Mouse (Mus musculus) intestine, postnatal 0 days (tissue): ENCODE measurements around the gene Hnrnpa2b1. TPM values are rescaled to one million over a fixed set of nuclear protein-coding genes. Genes with fewer than 3 reads are reported as not detected.

ENCODE experiments used
- ATAC-seq: fragments of 200-750 bp; cut with Nextera tagmentation; 2 replicates; pipeline ENCODE4 v1.8.0; 2017; ENCODE audit warnings: mild to moderate bottlenecking, moderate TSS enrichment, moderate library complexity
- H3K27ac ChIP-seq: fragments of 300-500 bp; sonication (generic); 2 replicates; pipeline ENCODE4 v1.5.1; 2014; ENCODE audit warnings: mild to moderate bottlenecking, low read depth, low read length, moderate library complexity
- H3K27me3 ChIP-seq: fragments of 300-500 bp; sonication (generic); replicated peaks from 2 replicates; pipeline ENCODE4 v1.6.1; 2014; ENCODE audit warnings: low read length, mixed read lengths; ENCODE audit not compliant: control insufficient read depth, insufficient read depth
- H3K36me3 ChIP-seq: fragments of 300-500 bp; sonication (generic); 2 replicates; pipeline ENCODE4 v1.6.1; 2014; ENCODE audit warnings: mild to moderate bottlenecking, moderate library complexity; ENCODE audit not compliant: control insufficient read depth, insufficient read depth
- H3K4me1 ChIP-seq: fragments of 300-500 bp; sonication (generic); replicated peaks from 2 replicates; pipeline ENCODE4 v1.6.1; 2014; ENCODE audit warnings: antibody characterized with exemption, low read length, mixed read lengths; ENCODE audit not compliant: control insufficient read depth, insufficient read depth
- H3K4me2 ChIP-seq: fragments of 300-500 bp; sonication (generic); replicated peaks from 2 replicates; pipeline ENCODE4 v1.6.1; 2014; ENCODE audit warnings: low read depth, mild to moderate bottlenecking, moderate library complexity
- H3K4me3 ChIP-seq: fragments of 300-500 bp; sonication (generic); 2 replicates; pipeline ENCODE4 v1.5.1; 2014; ENCODE audit warnings: low read depth, low read length
- H3K9ac ChIP-seq: fragments of 300-500 bp; sonication (generic); 2 replicates; pipeline ENCODE4 v1.6.1; 2014; ENCODE audit warnings: mild to moderate bottlenecking, low read depth, low read length
- H3K9me3 ChIP-seq: fragments of 300-500 bp; sonication (generic); 2 replicates; pipeline ENCODE4 v1.6.1; 2016; ENCODE audit warnings: mixed run types; ENCODE audit not compliant: control insufficient read depth
- CTCF ChIP-seq: sonication (generic); IDR thresholded peaks from 2 replicates; pipeline ENCODE4 v1.5.1; 2016; ENCODE audit warnings: low read depth, mild to moderate bottlenecking, control low read depth, antibody characterized with exemption, moderate library complexity
- WGBS: fragments of 180-500 bp; shearing (Covaris S2); extraction: QIAGEN DNeasy Blood & Tissue Kit; methylation state at CpG from one replicate; pipeline ENCODE4 v1.1.7; 2014; 5-methylcytosine and 5-hydroxymethylcytosine counted together
- polyA plus RNA-seq: library from polyadenylated mRNA; unstranded; fragments of >200 nt; fragmentation: Nextera tagmentation; extraction: Ambion mirVana; gene quantifications from 2 replicates; pipeline ENCODE4 v1.2.1, GENCODE M21; 2015

Gene Hnrnpa2b1
- polyA plus RNA-seq, 1 experiment from 2014 or later, result 654 TPM

DNA sequence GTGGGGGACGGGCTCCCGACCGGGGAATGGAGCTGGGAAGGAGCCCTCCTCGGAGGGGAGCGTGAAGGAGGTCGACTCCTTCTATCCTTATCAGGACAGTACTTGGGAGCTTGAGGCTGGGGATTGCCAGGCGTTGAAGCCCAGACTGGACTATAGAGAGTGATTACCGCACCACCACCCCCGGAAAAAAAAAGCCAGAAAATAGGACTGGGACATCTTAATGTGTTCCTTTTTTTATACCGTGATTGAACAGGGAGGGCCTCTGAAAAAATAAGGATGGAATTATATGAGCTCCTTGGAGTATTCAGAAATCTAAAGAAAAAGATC is 1.4 kb upstream of the Hnrnpa2b1 start:
- under 1% methylated on average over 10 of the region's 10 CpGs for WGBS
- H3K27ac ChIP-seq, result peak overlapping the region; percentile 97
- peak overlapping the region; percentile 62 for H3K4me2 ChIP-seq
- no peaks in the 10 kb centered on the region for H3K9me3 ChIP-seq
- ATAC-seq, result no peak
- peaks cover 24% of the 10 kb centered on the region for H3K36me3 ChIP-seq
- peak overlapping the region; percentile 89 for H3K4me3 ChIP-seq
- no peak for TF ChIP-seq CTCF
- H3K9ac ChIP-seq, result peak overlapping the region; percentile 73
- no peaks in the 10 kb centered on the region for H3K4me1 ChIP-seq
- H3K27me3 ChIP-seq, result no peaks in the 10 kb centered on the region

- no peaks in the 10 kb centered on the region for H3K9me3 ChIP-seq
- peak within 1 kb of the TSS; percentile 62 for H3K4me2 ChIP-seq
- no peaks in the 10 kb centered on the region for H3K27me3 ChIP-seq
- WGBS, result under 1% methylated on average over 69 of the region's 99 CpGs
- H3K9ac ChIP-seq, result peak within 1 kb of the TSS; percentile 98
- H3K4me3 ChIP-seq, result peak within 1 kb of the TSS; percentile 89
- H3K27ac ChIP-seq, result peak within 1 kb of the TSS; percentile 97
- H3K36me3 ChIP-seq, result peaks cover 25% of the 10 kb centered on the region
- TF ChIP-seq CTCF, result no peak
- H3K4me1 ChIP-seq, result no peaks in the 10 kb centered on the region
- ATAC-seq, result peak; percentile 82
Observed at GRCm38 (mm10) chr6:51470311-51471178, 851 bp upstream of the Hnrnpa2b1 start, which contains the start of gene Cbx3. Gene Cbx3 (plus strand): TSS chr6:51470360.

DNA sequence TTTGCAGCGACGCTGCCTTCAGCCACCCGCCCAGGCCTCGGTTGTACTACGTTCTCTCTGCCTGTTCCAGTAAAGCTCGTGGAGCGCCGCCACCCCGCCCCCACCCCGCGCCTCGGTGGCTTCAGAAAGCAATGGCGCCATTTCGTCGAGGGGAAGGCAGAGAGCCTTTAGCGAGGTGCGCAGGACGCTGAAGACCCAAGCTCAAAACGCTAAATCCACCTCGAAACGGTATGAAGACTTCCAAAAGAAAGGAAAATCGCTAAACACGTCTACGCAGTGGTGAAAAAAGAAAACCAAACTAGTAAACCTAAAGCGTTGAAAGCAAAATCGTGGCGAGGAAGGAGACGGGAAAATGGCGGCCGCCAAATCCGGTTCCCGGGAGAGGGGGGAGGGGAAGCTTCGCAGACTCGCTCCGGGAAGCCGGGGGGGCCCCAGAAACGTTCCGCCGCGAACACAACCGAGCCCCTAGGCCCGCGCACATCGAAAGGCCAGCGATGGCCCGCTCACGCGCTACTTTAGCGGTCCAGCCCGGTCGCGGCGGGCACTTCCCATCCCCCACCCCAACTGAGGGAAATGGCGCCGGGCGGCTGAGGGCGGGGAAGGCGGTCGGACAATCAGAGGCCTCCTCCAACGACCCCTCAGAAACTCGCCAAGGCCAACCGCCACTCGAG is 668 bp downstream of the Hnrnpa2b1 start:
- peak overlapping the region; percentile 98 for H3K9ac ChIP-seq
- H3K9me3 ChIP-seq, result no peaks in the 10 kb centered on the region
- peaks cover 23% of the 10 kb centered on the region for H3K36me3 ChIP-seq
- WGBS, result under 1% methylated on average over 61 of the region's 63 CpGs
- H3K4me1 ChIP-seq, result no peaks in the 10 kb centered on the region
- H3K27me3 ChIP-seq, result no peaks in the 10 kb centered on the region
- peak overlapping the region; percentile 89 for H3K4me3 ChIP-seq
- no peak for TF ChIP-seq CTCF
- peak overlapping the region; percentile 62 for H3K4me2 ChIP-seq
- peak overlapping the region; percentile 97 for H3K27ac ChIP-seq
- peak; percentile 33 for ATAC-seq

DNA sequence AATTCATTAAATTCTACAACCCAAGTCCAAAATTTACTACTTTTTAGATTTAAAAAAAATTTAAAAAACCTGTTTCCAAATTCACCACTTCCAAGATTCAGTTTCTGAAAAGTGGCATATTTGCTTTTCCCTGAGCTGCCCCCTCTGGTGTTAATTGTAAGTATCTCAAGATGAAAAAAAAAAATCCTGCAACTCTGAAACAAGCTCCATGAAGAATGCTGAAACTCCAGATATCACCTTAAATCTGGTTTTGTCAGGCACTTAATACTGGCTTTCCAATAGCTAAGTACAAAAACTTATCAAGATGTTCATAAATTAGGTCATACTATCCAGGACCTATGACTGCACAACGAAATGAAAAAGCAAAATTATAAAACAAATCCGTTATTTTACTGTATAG is 2.0 kb downstream of the Hnrnpa2b1 start:
- under 1% methylated on average over 2 of the region's 2 CpGs for WGBS
- TF ChIP-seq CTCF, result peak; percentile 60
- Histone ChIP-seq H3K27ac (no peak overlapping the region), H3K4me1 (no peaks in the 10 kb centered on the region), H3K9ac (no peak overlapping the region), H3K27me3 (no peaks in the 10 kb centered on the region), H3K36me3 (peaks cover 32% of the 10 kb centered on the region), H3K4me2 (peak overlapping the region; percentile 62), H3K4me3 (peak overlapping the region; percentile 89), H3K9me3 (no peaks in the 10 kb centered on the region)
- no peak for ATAC-seq

- TF ChIP-seq CTCF, result no peak
- no peaks in the 10 kb centered on the region for H3K9me3 ChIP-seq
- no peak; the same call in 1 of the 2 replicates for ATAC-seq
Observed at GRCm38 (mm10) chr6:51460363-51460762, 9.3 kb downstream of the Hnrnpa2b1 start.

GRCm38 (mm10) chr6:51460021-51460360 is 9.7 kb downstream of the Hnrnpa2b1 start:
- Histone ChIP-seq H3K4me1 (no peaks in the 10 kb centered on the region), H3K4me2 (no peak overlapping the region), H3K27me3 (no peaks in the 10 kb centered on the region), H3K9me3 (no peaks in the 10 kb centered on the region), H3K27ac (no peak overlapping the region), H3K4me3 (no peak overlapping the region), H3K9ac (no peak overlapping the region), H3K36me3 (peaks cover 35% of the 10 kb centered on the region)
- no peak for TF ChIP-seq CTCF
- 81% methylated on average over 4 of the region's 4 CpGs for WGBS
- ATAC-seq, result no peak; the same call in 1 of the 2 replicates

More at GRCm38 (mm10) chr6:51460363-51460762, 9.3 kb downstream of the Hnrnpa2b1 start:
- no peak overlapping the region for H3K4me3 ChIP-seq
- no peak overlapping the region for H3K27ac ChIP-seq
- H3K9ac ChIP-seq, result no peak overlapping the region
- 76% methylated on average over 3 of the region's 3 CpGs for WGBS
- H3K4me2 ChIP-seq, result no peak overlapping the region
- peaks cover 36% of the 10 kb centered on the region for H3K36me3 ChIP-seq
- no peaks in the 10 kb centered on the region for H3K27me3 ChIP-seq
- H3K4me1 ChIP-seq, result no peaks in the 10 kb centered on the region
